Mouse (Mus musculus) embryo, embryonic 11 days (tissue): ENCODE results near the gene Med20.

Source experiments
- DNase-seq: peaks from one replicate; pipeline ENCODE4 v3.0.0-alpha.2; 2015

Gene Med20

GRCm38 (mm10) chr17:47610849-47611660 is at the start of gene Med20, which contains the start of the genes Bysl and Gm20517:
Gene Med20, plus strand, starts transcription at chr17:47611582.
Gene Bysl, minus strand, starts transcription at chr17:47611492.
Gene Gm20517, plus strand, starts transcription at chr17:47611589.
- peak; percentile 98 for DNase-seq

- DNase-seq, result no peak
These were observed 48.5 kb upstream of the Med20 start for GRCm38 (mm10) chr17:47562875-47563274.

GRCm38 (mm10) chr17:47564612-47565011 is 46.8 kb upstream of the Med20 start:
- DNase-seq, result no peak

GRCm38 (mm10) chr17:47566133-47566532 is 45.2 kb upstream of the Med20 start:
- DNase-seq, result peak; percentile 36

- DNase-seq, result no peak
These were observed 44.1 kb upstream of the Med20 start for GRCm38 (mm10) chr17:47567271-47567670.

GRCm38 (mm10) chr17:47568389-47568788 is 43.0 kb upstream of the Med20 start:
- no peak for DNase-seq

- DNase-seq, result peak; percentile 50
These were observed 42.3 kb upstream of the Med20 start for GRCm38 (mm10) chr17:47568951-47569527.

GRCm38 (mm10) chr17:47571621-47572020 is 39.8 kb upstream of the Med20 start:
- DNase-seq, result peak; percentile 70

- DNase-seq, result no peak
These were observed 38.9 kb upstream of the Med20 start for GRCm38 (mm10) chr17:47572436-47572835.

- no peak for DNase-seq
These were observed 37.4 kb upstream of the Med20 start for GRCm38 (mm10) chr17:47574028-47574427.

GRCm38 (mm10) chr17:47574830-47575229 is 36.6 kb upstream of the Med20 start:
- no peak for DNase-seq

GRCm38 (mm10) chr17:47578655-47579054 is 32.7 kb upstream of the Med20 start:
- DNase-seq, result no peak

- DNase-seq, result no peak
These were observed 30.4 kb upstream of the Med20 start for GRCm38 (mm10) chr17:47580962-47581361.

- no peak for DNase-seq
These were observed 22.9 kb upstream of the Med20 start for GRCm38 (mm10) chr17:47588517-47588916.

- DNase-seq, result no peak
These were observed 20.3 kb upstream of the Med20 start for GRCm38 (mm10) chr17:47591073-47591472.

GRCm38 (mm10) chr17:47593215-47593853 is 18.0 kb upstream of the Med20 start:
- peak; percentile 98 for DNase-seq

GRCm38 (mm10) chr17:47593854-47594182 is 17.6 kb upstream of the Med20 start:
- no peak for DNase-seq

- peak; percentile 62 for DNase-seq
These were observed 17.0 kb upstream of the Med20 start for GRCm38 (mm10) chr17:47594183-47594968.

- peak; percentile 47 for DNase-seq
These were observed 16.5 kb upstream of the Med20 start for GRCm38 (mm10) chr17:47594969-47595247.

GRCm38 (mm10) chr17:47595248-47596161 is 15.9 kb upstream of the Med20 start:
- peak; percentile 90 for DNase-seq

GRCm38 (mm10) chr17:47596162-47596838 is 15.1 kb upstream of the Med20 start:
- no peak for DNase-seq

GRCm38 (mm10) chr17:47596839-47597164 is 14.6 kb upstream of the Med20 start:
- no peak for DNase-seq
